Mouse (Mus musculus) cerebellum, adult 2 months (tissue): ENCODE measurements around the gene D17Wsu92e.

ENCODE experiments used
- CTCF ChIP-seq: fragments of 200-500 bp; IDR thresholded peaks from 2 replicates; pipeline ENCODE4 v1.5.1; 2011; ENCODE audit warnings: low read depth, mild to moderate bottlenecking, control low read depth, low read length, moderate library complexity, borderline replicate concordance; ENCODE audit not compliant: insufficient read depth
- POLR2A ChIP-seq: fragments of 200-500 bp; IDR thresholded peaks from 2 replicates; pipeline ENCODE4 v1.6.1; 2011; ENCODE audit warnings: low read length, control low read depth, borderline replicate concordance; ENCODE audit not compliant: insufficient read depth

GRCm38 (mm10) chr17:27768817-27769542, 51.5 kb downstream of the D17Wsu92e start:
- TF ChIP-seq CTCF (peak; percentile 96), POLR2A (no peak)
